Mouse (Mus musculus) E14TG2a.4 (cell line): ENCODE data around the gene Wif1.

Experiments
- H3K27me3 ChIP-seq: 2 replicates; pipeline ENCODE4 v1.6.1; 2014; ENCODE audit warnings: low read length, control low read depth; ENCODE audit not compliant: insufficient read depth
- H3K36me3 ChIP-seq: 2 replicates; pipeline ENCODE4 v1.6.1; 2014; ENCODE audit warnings: low read length, control low read depth; ENCODE audit not compliant: insufficient read depth
- H3K4me1 ChIP-seq: replicated peaks from 2 replicates; pipeline ENCODE4 v1.6.1; 2014; ENCODE audit warnings: low read depth, low read length, control low read depth
- H3K4me3 ChIP-seq: replicated peaks from 2 replicates; pipeline ENCODE4 v1.5.1; 2014; ENCODE audit warnings: mild to moderate bottlenecking, low read length
- H3K9me3 ChIP-seq: 2 replicates; pipeline ENCODE4 v1.6.1; 2014; ENCODE audit warnings: low read length, control low read depth
- CTCF ChIP-seq: conservative IDR thresholded peaks from 2 replicates; pipeline ENCODE4 v1.5.1; 2014; ENCODE audit warnings: low read length
- NANOG ChIP-seq: IDR thresholded peaks from 2 replicates; pipeline ENCODE4 v1.6.1; 2014; ENCODE audit warnings: borderline replicate concordance, low read length, mixed read lengths
- POU5F1 ChIP-seq: IDR thresholded peaks from 2 replicates; pipeline ENCODE4 v1.6.1; 2014; ENCODE audit warnings: low read length, borderline replicate concordance

Wif1 gene

DNA sequence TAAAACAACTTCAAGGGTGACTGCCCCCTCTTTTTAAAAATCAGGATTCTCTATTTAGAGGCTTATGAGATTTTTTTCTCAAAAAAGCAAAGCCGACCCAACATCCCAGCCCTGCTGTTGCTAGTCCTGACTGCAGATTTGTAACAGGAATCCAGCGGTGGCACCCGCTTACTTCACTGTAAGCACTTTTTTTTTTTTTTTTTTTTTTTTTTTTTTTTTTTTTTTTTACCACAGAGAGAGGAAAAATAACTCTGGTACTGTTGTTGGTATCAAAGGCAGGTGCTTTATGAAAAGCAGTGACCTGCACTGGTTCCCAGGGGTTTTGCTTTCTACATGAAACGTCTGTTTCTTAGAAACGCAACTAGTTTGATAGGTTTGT, 798 bp downstream of the Wif1 start:
- Histone ChIP-seq H3K4me1 (peaks cover 4% of the 10 kb centered on the region; the same call in 1 of the 2 replicates), H3K9me3 (no peaks in the 10 kb centered on the region), H3K4me3 (peak overlapping the region; percentile 86), H3K27me3 (peaks cover 44% of the 10 kb centered on the region), H3K36me3 (no peaks in the 10 kb centered on the region)
- no peak for TF ChIP-seq CTCF
- TF ChIP-seq POU5F1: no peak
- no peak for TF ChIP-seq NANOG

DNA sequence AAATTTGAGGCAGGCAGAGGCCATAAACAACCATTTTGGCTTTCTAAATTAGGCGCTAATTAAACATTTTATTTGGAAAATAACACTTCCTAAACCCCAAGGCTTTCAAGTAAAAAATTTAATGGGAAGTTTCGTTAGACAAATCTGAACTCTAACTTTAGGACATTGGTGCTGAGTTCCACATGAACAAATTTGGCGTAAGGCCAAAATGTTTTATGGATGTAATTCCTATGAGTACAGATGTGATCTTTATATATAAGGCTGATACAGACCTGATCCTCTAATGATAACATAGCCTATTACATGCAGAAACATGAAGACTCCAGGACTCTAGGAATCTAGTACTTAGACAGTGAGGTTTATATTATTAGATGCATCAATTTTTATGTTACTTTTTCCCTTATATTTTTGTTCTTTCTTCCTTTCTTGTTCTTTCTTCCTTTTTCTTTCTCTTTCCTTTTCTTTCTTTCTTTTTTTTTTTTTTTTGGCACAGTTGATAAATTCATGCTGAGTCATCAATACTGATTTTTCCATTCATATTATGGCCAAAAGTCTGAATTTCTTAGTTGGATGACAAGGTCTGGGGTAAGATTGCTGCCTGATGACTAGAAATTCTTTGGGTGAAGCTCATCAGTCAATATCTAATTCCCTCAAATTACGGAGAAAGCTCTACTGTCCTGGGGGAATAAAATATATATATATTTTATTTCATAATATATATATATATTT, 5.0 kb downstream of the Wif1 start:
- Histone ChIP-seq H3K4me3 (no peak overlapping the region), H3K27me3 (peaks cover 30% of the 10 kb centered on the region), H3K9me3 (no peaks in the 10 kb centered on the region), H3K4me1 (no peaks in the 10 kb centered on the region; the same call in 1 of the 2 replicates), H3K36me3 (no peaks in the 10 kb centered on the region)
- TF ChIP-seq CTCF: no peak
- no peak for TF ChIP-seq POU5F1
- no peak for TF ChIP-seq NANOG

DNA sequence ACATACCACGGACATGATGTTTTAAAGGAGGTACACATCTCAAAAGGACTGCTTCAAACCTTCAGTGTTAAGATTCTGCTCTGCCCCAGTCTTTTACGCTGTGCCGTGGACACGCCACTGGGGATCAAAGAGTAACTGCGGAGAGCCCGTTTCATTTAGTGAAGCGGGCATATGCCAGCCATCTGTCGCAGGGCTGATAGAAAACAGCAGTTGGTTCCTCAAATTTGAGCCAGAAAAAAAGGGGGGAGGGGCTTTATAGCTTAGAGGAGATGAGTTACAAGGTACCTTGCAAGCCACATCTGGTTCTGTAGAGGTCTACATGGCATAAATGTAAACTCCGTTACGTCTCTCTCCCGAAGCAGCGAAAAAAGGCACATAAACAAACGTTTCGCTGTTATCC, 7.2 kb downstream of the Wif1 start:
- TF ChIP-seq CTCF: no peak
- no peak for TF ChIP-seq POU5F1
- no peak for TF ChIP-seq NANOG
- peaks cover 17% of the 10 kb centered on the region for H3K27me3 ChIP-seq
- no peak overlapping the region for H3K4me3 ChIP-seq
- no peaks in the 10 kb centered on the region for H3K9me3 ChIP-seq
- H3K4me1 ChIP-seq: peaks cover 4% of the 10 kb centered on the region
- no peaks in the 10 kb centered on the region for H3K36me3 ChIP-seq

- peaks cover 4% of the 10 kb centered on the region for H3K4me1 ChIP-seq
- H3K27me3 ChIP-seq: no peaks in the 10 kb centered on the region
- TF ChIP-seq POU5F1 (no peak), NANOG (no peak), CTCF (peak; percentile 45)
- H3K4me3 ChIP-seq: no peak overlapping the region
- no peaks in the 10 kb centered on the region for H3K9me3 ChIP-seq
- no peaks in the 10 kb centered on the region for H3K36me3 ChIP-seq
Measured at GRCm38 (mm10) chr10:121047440-121047839, 13.7 kb downstream of the Wif1 start.

DNA sequence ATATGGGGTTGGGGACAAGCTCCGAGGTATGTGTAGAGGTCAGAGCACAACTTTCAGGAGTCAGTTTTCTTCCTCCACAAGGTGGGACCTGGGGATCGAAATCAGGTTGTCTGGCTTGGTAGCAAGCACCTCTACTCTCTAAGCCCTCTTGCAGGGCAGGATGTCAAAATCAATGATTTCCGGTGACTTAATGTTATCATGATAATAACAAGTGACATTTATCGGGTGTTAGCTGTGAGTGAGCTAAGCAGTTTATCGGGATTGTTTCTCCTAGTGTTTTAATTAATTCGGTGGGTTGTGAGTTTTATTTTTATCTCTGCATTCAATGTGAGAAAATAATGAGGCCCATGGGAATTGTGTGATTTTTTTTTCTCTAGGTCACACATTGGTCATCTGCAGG, 18.3 kb downstream of the Wif1 start:
- H3K36me3 ChIP-seq: no peaks in the 10 kb centered on the region
- no peaks in the 10 kb centered on the region for H3K27me3 ChIP-seq
- H3K4me1 ChIP-seq: no peaks in the 10 kb centered on the region
- no peaks in the 10 kb centered on the region for H3K9me3 ChIP-seq
- no peak overlapping the region for H3K4me3 ChIP-seq
- TF ChIP-seq CTCF (no peak), POU5F1 (no peak), NANOG (no peak)

- no peaks in the 10 kb centered on the region for H3K9me3 ChIP-seq
- H3K4me3 ChIP-seq: no peak overlapping the region
- no peaks in the 10 kb centered on the region for H3K36me3 ChIP-seq
- no peaks in the 10 kb centered on the region for H3K27me3 ChIP-seq
- TF ChIP-seq NANOG (no peak), CTCF (no peak)
- no peaks in the 10 kb centered on the region for H3K4me1 ChIP-seq
Measured at GRCm38 (mm10) chr10:121055452-121056188, 21.9 kb downstream of the Wif1 start.

GRCm38 (mm10) chr10:121056823-121057222, 23.1 kb downstream of the Wif1 start:
- Histone ChIP-seq H3K27me3 (no peaks in the 10 kb centered on the region), H3K4me3 (no peak overlapping the region), H3K4me1 (no peaks in the 10 kb centered on the region), H3K36me3 (no peaks in the 10 kb centered on the region), H3K9me3 (no peaks in the 10 kb centered on the region)
- TF ChIP-seq POU5F1 (no peak), CTCF (no peak), NANOG (no peak)

DNA sequence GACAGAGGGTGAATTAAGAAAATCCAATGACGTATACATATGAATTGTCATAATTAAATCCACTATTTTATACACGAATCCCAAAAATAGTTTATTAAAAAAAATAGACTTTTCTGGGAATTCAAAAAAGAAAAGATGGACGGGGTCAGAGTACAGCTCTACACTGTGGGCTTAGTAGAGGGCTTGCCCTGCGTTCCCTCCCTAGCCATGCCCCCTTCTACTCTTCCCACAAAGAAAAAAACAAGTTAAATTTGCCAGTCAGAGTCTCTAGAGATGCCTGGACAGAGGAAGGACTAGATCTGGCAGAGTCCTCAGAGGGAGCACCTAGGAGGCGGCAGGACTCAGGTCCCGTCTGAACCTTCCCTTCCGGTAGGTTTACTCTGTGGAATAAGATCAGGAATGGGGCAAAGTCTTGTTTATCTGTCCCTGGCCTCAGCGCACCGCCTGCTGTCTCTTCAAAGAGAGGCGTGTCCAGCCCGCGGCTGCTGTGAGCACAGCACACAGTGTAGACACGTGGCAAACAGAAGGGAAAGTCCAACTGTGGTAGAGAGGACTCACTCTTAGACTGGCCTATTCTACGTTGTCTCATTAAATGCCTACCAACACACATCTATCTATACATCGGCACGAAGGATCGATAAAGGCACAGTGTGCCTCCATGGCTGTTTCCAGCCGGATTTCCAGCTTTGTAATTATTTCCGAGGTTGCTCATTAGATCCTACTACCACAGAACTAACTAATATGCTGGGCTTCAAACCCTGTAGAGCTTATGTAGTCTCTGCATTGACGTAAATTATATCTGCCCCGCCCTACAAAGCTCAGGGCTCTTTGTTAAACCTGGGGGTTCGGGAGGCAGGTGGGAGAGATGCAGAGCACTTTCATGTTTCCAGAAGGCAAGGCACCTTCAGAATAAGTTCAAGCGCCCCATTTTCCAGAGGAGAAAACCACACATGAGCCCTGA, 25.6 kb downstream of the Wif1 start:
- H3K4me3 ChIP-seq: no peak overlapping the region
- H3K9me3 ChIP-seq: no peaks in the 10 kb centered on the region
- no peaks in the 10 kb centered on the region for H3K4me1 ChIP-seq
- H3K27me3 ChIP-seq: no peaks in the 10 kb centered on the region
- no peaks in the 10 kb centered on the region for H3K36me3 ChIP-seq
- no peak for TF ChIP-seq NANOG
- TF ChIP-seq POU5F1: no peak
- no peak for TF ChIP-seq CTCF
